ENCODE assay signal across 38 mouse cellular contexts in genomic region chr19:3375945-3376495, GRCm38 (mm10). TPM values are rescaled to one million over a fixed set of nuclear protein-coding genes. Genes with fewer than 3 reads are reported as not detected.
A peak's percentile ranks its signal among the peaks of the same experiment; 100 is the strongest.
DNase-seq lines count a peak whose midpoint lies in the region; TF ChIP-seq lines count a peak whose summit lies in the region.
"Had no signal": no experiment of that assay in that cellular context is flagged by ENCODE, and none has a peak within 500 bp of the region (broad histone marks: within the 10 kb centered on the region; RNA-seq: fewer than 3 reads in every experiment).

No protein-coding gene starts in this region.

- no peak for TF ChIP-seq POLR2A in bone marrow, adult 2 months (IDR thresholded peaks at IDR 0.05; ENCODE audit: borderline replicate concordance, control insufficient read depth, low read depth, low read length)
- TF ChIP-seq POLR2A in lung, adult 2 months (IDR thresholded peaks at IDR 0.05; ENCODE audit: borderline replicate concordance, extremely low read depth, low read depth, low read length): no peak

- H3K27ac ChIP-seq in gastrocnemius, adult 2 months: peak overlapping the region; percentile 38
- H3K27ac ChIP-seq in bone marrow, adult 2 months (ENCODE audit: control insufficient read depth, insufficient read depth, low read depth, low read length, poor library complexity): peak overlapping the region; percentile 74; the same call in 1 of the 2 replicates
- H3K27ac ChIP-seq: embryonic facial prominence, embryonic 10.5 days; embryonic facial prominence, embryonic 15.5 days; forebrain, embryonic 12.5 days; heart, embryonic 10.5 days; heart, embryonic 15.5 days; hindbrain, embryonic 15.5 days; layer of hippocampus, adult 2 months; limb, embryonic 10.5 days; limb, embryonic 15.5 days; liver, embryonic 14.5 days had no signal

- 88% methylated on average over 7 of the region's 7 CpGs for WGBS in bone marrow, adult 2 months
- WGBS in lung, adult 2 months: 47% methylated on average over 7 of the region's 7 CpGs

- TF ChIP-seq CTCF in gastrocnemius, adult 2 months (IDR thresholded peaks at IDR 0.05): no peak
- TF ChIP-seq CTCF in bone marrow, adult 2 months (IDR thresholded peaks at IDR 0.05; ENCODE audit: control insufficient read depth, insufficient read depth, low read length): no peak
- no peak for TF ChIP-seq CTCF in lung, adult 2 months (IDR thresholded peaks at IDR 0.05; ENCODE audit: insufficient read depth, low read length)

- DNase-seq in gastrocnemius, adult 2 months: no peak
- no peak for DNase-seq in gastrocnemius, adult 18-20 months (ENCODE audit: low spot score)
- peak; percentile 41 for DNase-seq in lung, adult 2 months
- DNase-seq in lung, postnatal 25 days (ENCODE audit: low spot score): peak; percentile 83
- no peak for DNase-seq in frontal cortex, adult 2 months (ENCODE audit: extremely low spot score in 1 of 2, low spot score in 1 of 2)
- DNase-seq in heart, postnatal 10 days: no peak
- DNase-seq in heart, postnatal 4 days: no peak
- DNase-seq: adrenal gland, adult 2 months; adrenal gland, postnatal 36 days; cerebellum, adult 11 months; cerebellum, postnatal 25 days; forebrain, postnatal 0 days; gastrocnemius, postnatal 25 days; heart, adult 11 months; kidney, adult 11 months; layer of hippocampus, postnatal 36 days; midbrain, embryonic 14.5 days; right cerebral cortex, postnatal 25 days; thymus, adult 2 months; thymus, postnatal 4 days had no signal

- no peak overlapping the region for H3K4me3 ChIP-seq in gastrocnemius, adult 2 months
- no peak overlapping the region for H3K4me3 ChIP-seq in bone marrow, adult 2 months (replicated peaks; ENCODE audit: control insufficient read depth, low read depth, low read length)
- H3K4me3 ChIP-seq in lung, adult 2 months (replicated peaks; ENCODE audit: extremely low read depth, low read depth, low read length): no peak overlapping the region
- H3K4me3 ChIP-seq: embryonic facial prominence, embryonic 10.5 days; embryonic facial prominence, embryonic 15.5 days; forebrain, embryonic 12.5 days; heart, embryonic 10.5 days; heart, embryonic 15.5 days; hindbrain, embryonic 15.5 days; layer of hippocampus, adult 2 months; limb, embryonic 10.5 days; limb, embryonic 15.5 days had no signal

- peaks cover 13% of the 10 kb centered on the region for H3K4me1 ChIP-seq in bone marrow, adult 2 months (ENCODE audit: control insufficient read depth, insufficient read depth, low read length)
- peaks cover 12% of the 10 kb centered on the region for H3K4me1 ChIP-seq in lung, adult 2 months (ENCODE audit: control insufficient read depth, insufficient read depth, low read length)
- H3K4me1 ChIP-seq: forebrain, embryonic 12.5 days; heart, embryonic 10.5 days; hindbrain, embryonic 15.5 days; limb, embryonic 10.5 days; limb, embryonic 15.5 days had no signal

- intact Hi-C loops in gastrocnemius, adult 2 months (cut with DNase I): no loop called here
- intact Hi-C loops in heart, postnatal 10 days (cut with DNase I): no loop called here

RNA-seq across cellular contexts. Expression of gene Tesmin, which starts 12.6 kb away (rescaled TPM):
- total RNA-seq in gastrocnemius, adult 2 months (2021): under 1 TPM; 0.18 to 0.81 TPM
- total RNA-seq in gastrocnemius, adult 18-20 months (2021): under 1 TPM; 0.43 to 0.47 TPM
- 1.1 TPM in 1 of 2 replicates, not detected in the other for polyA plus RNA-seq in bone marrow, adult 2 months (2011; ENCODE audit: insufficient read depth, insufficient read length, low replicate concordance, missing spikeins)
- 0.41 and 0.48 TPM in 2 replicates for polyA plus RNA-seq in lung, adult 2 months (2012; rRNA removed)
- 0.10 and 0.13 TPM in 2 replicates for polyA plus RNA-seq in frontal cortex, adult 2 months (2012; rRNA removed)
- total RNA-seq in heart, postnatal 10 days (2021): 1 to 10 TPM; 3.1 to 4.3 TPM
- total RNA-seq in heart, postnatal 4 days (2021): 1 to 10 TPM; 2.8 to 3.4 TPM
- polyA plus RNA-seq: inflammation-experienced regulatory T-cells, adult 6 months had no signal

RNA-seq across cellular contexts. Expression of gene Gal, which starts 38.3 kb away (rescaled TPM):
- under 1 TPM in 1 of 2 experiments, not detected in 1; 0.42 TPM for total RNA-seq in gastrocnemius, adult 2 months (2021)
- total RNA-seq in gastrocnemius, adult 18-20 months (2021): under 1 TPM; 0.30 to 0.36 TPM
- not detected in 2 replicates for polyA plus RNA-seq in bone marrow, adult 2 months (2011; ENCODE audit: insufficient read depth, insufficient read length, low replicate concordance, missing spikeins)
- polyA plus RNA-seq in lung, adult 2 months (2012; rRNA removed): 4.0 and 4.9 TPM in 2 replicates
- 8.7 and 10.8 TPM in 2 replicates for polyA plus RNA-seq in frontal cortex, adult 2 months (2012; rRNA removed)
- not detected for total RNA-seq in heart, postnatal 10 days (2021)
- total RNA-seq in heart, postnatal 4 days (2021): under 1 TPM; 0.36 to 0.47 TPM
- total RNA-seq: hematopoietic stem cell, adult 5-6 weeks; MEL; monocyte, adult 5-6 weeks; neutrophil, adult 5-6 weeks had no signal
- polyA plus RNA-seq: kidney, embryonic 14.5 days; Patski had no signal

RNA-seq across cellular contexts. Expression of gene Cpt1a, which starts 53.9 kb away (rescaled TPM):
- 1 to 10 TPM; 7.1 to 8.8 TPM for total RNA-seq in gastrocnemius, adult 2 months (2021)
- 1 to 10 TPM; 6.2 to 8.3 TPM for total RNA-seq in gastrocnemius, adult 18-20 months (2021)
- polyA plus RNA-seq in bone marrow, adult 2 months (2011; ENCODE audit: insufficient read depth, insufficient read length, low replicate concordance, missing spikeins): 11.5 and 27.9 TPM in 2 replicates
- 126 and 134 TPM in 2 replicates for polyA plus RNA-seq in lung, adult 2 months (2012; rRNA removed)
- polyA plus RNA-seq in frontal cortex, adult 2 months (2012; rRNA removed): 22.6 and 25.1 TPM in 2 replicates
- total RNA-seq in heart, postnatal 10 days (2021): 100 to 1,000 TPM; 126 to 144 TPM
- total RNA-seq in heart, postnatal 4 days (2021): 100 to 1,000 TPM; 135 to 145 TPM

Comparison
In these comparisons a context has a peak if more than half of its experiments do, and no peak if none do; other contexts are left out.
1. DNase-seq: peak in lung, adult 2 months (single experiment) and lung, postnatal 25 days (single experiment); none in gastrocnemius, adult 2 months (single experiment), gastrocnemius, adult 18-20 months (single experiment), frontal cortex, adult 2 months (0 of 2), heart, postnatal 10 days (0 of 2) and heart, postnatal 4 days (single experiment).
2. RNA of gene Cpt1a, which starts 53.9 kb away (total RNA-seq): 135 to 145 TPM in heart, postnatal 4 days and 126 to 144 TPM in heart, postnatal 10 days; 7.1 to 8.8 TPM in gastrocnemius, adult 2 months and 6.2 to 8.3 TPM in gastrocnemius, adult 18-20 months; every median in the first group is over 10 times any median in the second.